Comparison of ENCODE assay signal across 8 mouse cellular contexts in genomic region chr16:97431328-97431727, GRCm38 (mm10). TPM values are rescaled to one million over a fixed set of nuclear protein-coding genes. Genes with fewer than 3 reads are reported as not detected.
DNase-seq lines count a peak whose midpoint lies in the region; ATAC-seq and TF ChIP-seq lines count a peak whose summit lies in the region.

No protein-coding gene starts in this region.

- no peaks in the 10 kb centered on the region for H3K36me3 ChIP-seq in heart, adult 2 months (ENCODE audit: control insufficient read depth, insufficient read depth, low read length)
- no peaks in the 10 kb centered on the region for H3K36me3 ChIP-seq in heart, embryonic 10.5 days
- H3K36me3 ChIP-seq in lung, postnatal 0 days (ENCODE audit: insufficient read depth, low read length), result no peaks in the 10 kb centered on the region
- no peaks in the 10 kb centered on the region for H3K36me3 ChIP-seq in midbrain, postnatal 0 days (ENCODE audit: insufficient read depth, low read length)

- WGBS in heart, adult 2 months, result 24% methylated on average over 4 of the region's 4 CpGs
- 68% methylated on average over 4 of the region's 4 CpGs for WGBS in heart, embryonic 10.5 days
- 57% methylated on average over 4 of the region's 4 CpGs for WGBS in lung, postnatal 0 days
- 82% methylated on average over 4 of the region's 4 CpGs for WGBS in midbrain, postnatal 0 days

- no peak overlapping the region for H3K4me2 ChIP-seq in lung, postnatal 0 days (replicated peaks; ENCODE audit: low read depth, low read length)
- H3K4me2 ChIP-seq in midbrain, postnatal 0 days (ENCODE audit: low read depth, low read length, poor library complexity, severe bottlenecking), result no peak overlapping the region

- peaks cover 2% of the 10 kb centered on the region for H3K4me1 ChIP-seq in heart, adult 2 months (ENCODE audit: control insufficient read depth, insufficient read depth, low read length)
- no peaks in the 10 kb centered on the region for H3K4me1 ChIP-seq in heart, embryonic 10.5 days
- no peaks in the 10 kb centered on the region for H3K4me1 ChIP-seq in lung, postnatal 0 days (ENCODE audit: insufficient read depth, low read depth, low read length)
- H3K4me1 ChIP-seq in midbrain, postnatal 0 days (ENCODE audit: insufficient read depth, low read length), result no peaks in the 10 kb centered on the region

- no peak overlapping the region for H3K9ac ChIP-seq in heart, adult 2 months (ENCODE audit: low read depth, low read length)
- no peak overlapping the region for H3K9ac ChIP-seq in lung, postnatal 0 days (replicated peaks; ENCODE audit: low read depth)
- no peak overlapping the region for H3K9ac ChIP-seq in midbrain, postnatal 0 days (replicated peaks; ENCODE audit: low read length, poor library complexity, severe bottlenecking)

- CTCF ChIA-PET in Patski (lab: Charles Lee), result interaction anchor here (1.0 kb wide), 1 partner anchor 12 kb away, joined by 4 read pairs; no protein-coding TSS in a partner anchor

- no peak for TF ChIP-seq POLR2A in heart, adult 2 months (IDR thresholded peaks at IDR 0.05; ENCODE audit: insufficient read depth, low read depth, low read length)

- TF ChIP-seq CTCF in heart, adult 2 months (IDR thresholded peaks at IDR 0.05), result no peak
- no peak for TF ChIP-seq CTCF in Patski (IDR thresholded peaks at IDR 0.05)
- no peak for TF ChIP-seq CTCF in lung, postnatal 0 days (IDR thresholded peaks at IDR 0.05)
- TF ChIP-seq CTCF in midbrain, postnatal 0 days (IDR thresholded peaks at IDR 0.05), result no peak

- no peaks in the 10 kb centered on the region for H3K27me3 ChIP-seq in heart, adult 2 months (ENCODE audit: control insufficient read depth, insufficient read depth, low read length)
- no peaks in the 10 kb centered on the region for H3K27me3 ChIP-seq in heart, embryonic 10.5 days (ENCODE audit: insufficient read depth, poor library complexity, severe bottlenecking)
- no peaks in the 10 kb centered on the region for H3K27me3 ChIP-seq in Patski
- no peaks in the 10 kb centered on the region for H3K27me3 ChIP-seq in lung, postnatal 0 days (replicated peaks; ENCODE audit: insufficient read depth, low read length)
- H3K27me3 ChIP-seq in midbrain, postnatal 0 days (ENCODE audit: insufficient read depth, low read length), result no peaks in the 10 kb centered on the region

- POLR2A ChIA-PET in Patski (lab: Charles Lee), result no interaction called here

- no peak for TF ChIP-seq EP300 in heart, adult 2 months (IDR thresholded peaks at IDR 0.05; ENCODE audit: insufficient read depth, low read depth, low read length)
- no peak for TF ChIP-seq EP300 in lung, postnatal 0 days (IDR thresholded peaks at IDR 0.05)

- intact Hi-C loops in heart, adult 2 months (cut with DNase I), result no loop called here

- no peaks in the 10 kb centered on the region for H3K9me3 ChIP-seq in heart, embryonic 10.5 days
- no peaks in the 10 kb centered on the region for H3K9me3 ChIP-seq in lung, postnatal 0 days (ENCODE audit: low read length)
- no peaks in the 10 kb centered on the region for H3K9me3 ChIP-seq in midbrain, postnatal 0 days (ENCODE audit: low read length)

- peak; percentile 51 to 63 for DNase-seq in heart, adult 2 months
- DNase-seq in heart, embryonic 10.5 days (ENCODE audit: low spot score), result no peak
- DNase-seq in Patski (ENCODE audit: low read depth, low spot score), result no peak
- peak; percentile 46 for DNase-seq in gastrocnemius, postnatal 25 days
- DNase-seq in lung, postnatal 0 days (ENCODE audit: low spot score), result peak; percentile 10
- no peak for DNase-seq in spleen, adult 12 weeks (ENCODE audit: low spot score)
- no peak for DNase-seq in midbrain, postnatal 0 days (ENCODE audit: low spot score)

- H3K79me2 ChIP-seq in heart, adult 2 months (replicated peaks; ENCODE audit: control insufficient read depth, insufficient read depth, low read length), result no peaks in the 10 kb centered on the region

- H3K4me3 ChIP-seq in heart, adult 2 months, result no peak overlapping the region
- no peak overlapping the region for H3K4me3 ChIP-seq in heart, embryonic 10.5 days
- H3K4me3 ChIP-seq in lung, postnatal 0 days (ENCODE audit: low read depth, low read length), result no peak overlapping the region
- no peak overlapping the region for H3K4me3 ChIP-seq in midbrain, postnatal 0 days (ENCODE audit: low read depth, low read length)

- peak; percentile 78 for ATAC-seq in Patski
- no peak; the same call in 1 of the 2 replicates for ATAC-seq in lung, postnatal 0 days
- no peak for ATAC-seq in erythroblast, adult 5-6 weeks (replicated peaks; ENCODE audit: low FRiP score, poor library complexity, severe bottlenecking)
- no peak for ATAC-seq in midbrain, postnatal 0 days (ENCODE audit: low FRiP score)

- in situ Hi-C loops in Patski (cut with MboI; ENCODE audit: low pct_unique_long_range_greater_than_20kb), result no loop called here

- no peak overlapping the region for H3K27ac ChIP-seq in heart, adult 2 months
- H3K27ac ChIP-seq in heart, embryonic 10.5 days, result no peak overlapping the region
- H3K27ac ChIP-seq in lung, postnatal 0 days (ENCODE audit: low read length), result no peak overlapping the region
- H3K27ac ChIP-seq in midbrain, postnatal 0 days (ENCODE audit: low read depth, low read length), result no peak overlapping the region

RNA-seq across cellular contexts. Expression of gene Mx1, which starts 31.4 kb away (rescaled TPM):
- total RNA-seq in heart, adult 2 months (2021), result 1 to 10 TPM; 1.7 to 2.1 TPM
- polyA plus RNA-seq in heart, adult 2 months (2012; rRNA removed), result 0.44 and 0.59 TPM in 2 replicates
- polyA plus RNA-seq in heart, embryonic 10.5 days (2016; fragmentation: Nextera tagmentation; extraction: Ambion mirVana), result not detected in 2 replicates
- 2.5 TPM for polyA plus RNA-seq in Patski (2021)
- total RNA-seq in gastrocnemius, postnatal 25 days (2021), result 1 to 10 TPM in 1 of 2 experiments, under 1 TPM in 1; 0.56 to 1.3 TPM
- polyA plus RNA-seq in lung, postnatal 0 days (2015; fragmentation: Nextera tagmentation; extraction: Ambion mirVana), result 0.18 and 0.21 TPM in 2 replicates
- total RNA-seq in erythroblast, adult 5-6 weeks (2015; ENCODE audit: low replicate concordance), result 2.1 and 3.6 TPM in 2 replicates
- 8.5 and 9.1 TPM in 2 replicates for total RNA-seq in erythroblast, adult 5-6 weeks (2017; ENCODE audit: low replicate concordance)
- total RNA-seq in midbrain, postnatal 0 days (2014; rRNA removed), result 0.05 and 0.38 TPM in 2 replicates
- polyA plus RNA-seq in midbrain, postnatal 0 days (2015; fragmentation: Nextera tagmentation; extraction: Ambion mirVana), result 0.05 and 0.15 TPM in 2 replicates

Comparison
In these comparisons a context has a peak if more than half of its experiments do, and no peak if none do; other contexts are left out.
1. DNase-seq: peak in heart, adult 2 months (2 of 2), gastrocnemius, postnatal 25 days (single experiment) and lung, postnatal 0 days (single experiment); none in heart, embryonic 10.5 days (single experiment), Patski (single experiment), spleen, adult 12 weeks (single experiment) and midbrain, postnatal 0 days (single experiment).